Mouse (Mus musculus): ENCODE measurements around the gene Yipf2. TPM values are rescaled to one million over a fixed set of nuclear protein-coding genes. Genes with fewer than 3 reads are reported as not detected.
A peak's percentile ranks its signal among the peaks of the same experiment; 100 is the strongest.

The Yipf2 gene
- total and polyA plus RNA-seq, 2 experiments from 2014 or later: 17.0 to 21.7 TPM

- H3K9me3 ChIP-seq (ENCODE audit: low read length): no peaks in the 10 kb centered on the region
- peak; percentile 57 for TF ChIP-seq CTCF (IDR thresholded peaks at IDR 0.05)
- DNase-seq (ENCODE audit: low spot score) (no peak), ATAC-seq (ENCODE audit: low FRiP score) (no peak)
- no peaks in the 10 kb centered on the region for H3K27me3 ChIP-seq (ENCODE audit: insufficient read depth, low read length)
- H3K4me1 ChIP-seq (ENCODE audit: insufficient read depth, low read length): no peaks in the 10 kb centered on the region
- no peak overlapping the region for H3K27ac ChIP-seq (ENCODE audit: low read depth, low read length)
- H3K9ac ChIP-seq (replicated peaks; ENCODE audit: low read length, poor library complexity, severe bottlenecking): no peak overlapping the region
- no peaks in the 10 kb centered on the region for H3K36me3 ChIP-seq (ENCODE audit: insufficient read depth, low read length)
- no peak overlapping the region for H3K4me2 ChIP-seq (ENCODE audit: low read depth, low read length, poor library complexity, severe bottlenecking)
- H3K4me3 ChIP-seq (ENCODE audit: low read depth, low read length): no peak overlapping the region
Observed at GRCm38 (mm10) chr9:21626571-21626970, 33.9 kb upstream of the Yipf2 start.

- H3K4me2 ChIP-seq (ENCODE audit: low read depth, low read length, poor library complexity, severe bottlenecking): no peak overlapping the region
- no peak for ATAC-seq (ENCODE audit: low FRiP score)
- no peaks in the 10 kb centered on the region for H3K4me1 ChIP-seq (ENCODE audit: insufficient read depth, low read length)
- no peaks in the 10 kb centered on the region for H3K36me3 ChIP-seq (ENCODE audit: insufficient read depth, low read length)
- H3K27ac ChIP-seq (ENCODE audit: low read depth, low read length): no peak overlapping the region
- H3K9me3 ChIP-seq (ENCODE audit: low read length): no peaks in the 10 kb centered on the region
- no peak for TF ChIP-seq CTCF (IDR thresholded peaks at IDR 0.05)
- no peaks in the 10 kb centered on the region for H3K27me3 ChIP-seq (ENCODE audit: insufficient read depth, low read length)
- WGBS: 84% methylated on average over 10 of the region's 10 CpGs
- no peak overlapping the region for H3K9ac ChIP-seq (replicated peaks; ENCODE audit: low read length, poor library complexity, severe bottlenecking)
- H3K4me3 ChIP-seq (ENCODE audit: low read depth, low read length): no peak overlapping the region
- no peak for DNase-seq (ENCODE audit: low spot score)
Observed at GRCm38 (mm10) chr9:21625342-21626339, 33.0 kb upstream of the Yipf2 start.

DNA sequence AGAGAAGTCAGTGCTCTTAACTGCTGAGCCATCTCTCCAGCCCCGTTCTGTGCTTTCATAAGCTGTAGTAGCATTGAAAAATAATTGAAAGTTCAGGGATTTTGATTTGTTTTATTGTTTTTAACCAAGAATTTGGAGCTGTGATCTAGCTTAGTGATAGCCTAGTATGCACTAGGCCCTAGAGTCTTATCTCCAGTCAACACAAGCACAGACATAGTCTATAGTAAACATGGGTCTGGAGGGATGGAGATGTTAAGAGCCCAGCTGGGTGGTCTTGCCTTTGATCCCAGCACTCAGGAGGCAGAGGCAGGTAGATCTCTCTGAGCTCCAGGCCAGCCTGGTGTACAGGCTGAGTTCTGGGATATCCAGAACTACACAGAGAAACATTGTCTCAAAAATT lies 30.0 kb upstream of the Yipf2 start:
- DNase-seq (ENCODE audit: low spot score): no peak
- Histone ChIP-seq H3K9ac (replicated peaks; ENCODE audit: low read length, poor library complexity, severe bottlenecking) (no peak overlapping the region), H3K4me2 (ENCODE audit: low read depth, low read length, poor library complexity, severe bottlenecking) (no peak overlapping the region), H3K27ac (ENCODE audit: low read depth, low read length) (no peak overlapping the region), H3K4me1 (ENCODE audit: insufficient read depth, low read length) (peaks cover 9% of the 10 kb centered on the region), H3K9me3 (ENCODE audit: low read length) (no peaks in the 10 kb centered on the region), H3K4me3 (ENCODE audit: low read depth, low read length) (no peak overlapping the region), H3K27me3 (ENCODE audit: insufficient read depth, low read length) (no peaks in the 10 kb centered on the region), H3K36me3 (ENCODE audit: insufficient read depth, low read length) (no peaks in the 10 kb centered on the region)
- whole genome bisulfite sequencing: 100% methylated on average over 1 of the region's 1 CpGs
- no peak for ATAC-seq (ENCODE audit: low FRiP score)
- TF ChIP-seq CTCF (IDR thresholded peaks at IDR 0.05): no peak

- Histone ChIP-seq H3K4me2 (ENCODE audit: low read depth, low read length, poor library complexity, severe bottlenecking) (no peak overlapping the region), H3K27ac (ENCODE audit: low read depth, low read length) (no peak overlapping the region), H3K4me3 (ENCODE audit: low read depth, low read length) (no peak overlapping the region), H3K9ac (replicated peaks; ENCODE audit: low read length, poor library complexity, severe bottlenecking) (no peak overlapping the region), H3K9me3 (ENCODE audit: low read length) (no peaks in the 10 kb centered on the region), H3K36me3 (ENCODE audit: insufficient read depth, low read length) (no peaks in the 10 kb centered on the region), H3K27me3 (ENCODE audit: insufficient read depth, low read length) (no peaks in the 10 kb centered on the region), H3K4me1 (ENCODE audit: insufficient read depth, low read length) (peaks cover 9% of the 10 kb centered on the region)
- 86% methylated on average over 4 of the region's 4 CpGs for WGBS
- TF ChIP-seq CTCF (IDR thresholded peaks at IDR 0.05): no peak
- no peak for DNase-seq (ENCODE audit: low spot score)
- no peak for ATAC-seq (ENCODE audit: low FRiP score)
Observed at GRCm38 (mm10) chr9:21620229-21620628, 27.6 kb upstream of the Yipf2 start.

DNA sequence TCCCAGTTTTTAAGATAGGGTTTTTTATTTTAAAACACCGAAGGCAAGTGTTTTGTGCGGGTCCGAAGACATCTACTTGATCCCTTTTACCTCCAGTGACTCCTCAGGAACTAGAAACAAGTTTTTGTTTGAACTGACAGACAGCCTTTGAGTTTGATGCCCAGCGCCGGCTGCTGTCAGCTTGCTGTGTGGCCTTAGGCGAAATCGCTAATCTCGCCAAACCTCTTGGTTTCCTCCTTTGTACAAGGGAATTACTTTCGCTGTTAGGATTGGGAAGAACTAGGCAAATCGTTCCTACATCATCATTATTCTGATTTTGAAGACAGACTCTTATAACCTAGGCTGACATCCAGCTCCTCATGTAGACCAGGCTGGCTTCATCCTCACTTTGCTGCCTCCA lies 24.4 kb upstream of the Yipf2 start:
- DNase-seq (ENCODE audit: low spot score) (peak; percentile 26), ATAC-seq (ENCODE audit: low FRiP score) (no peak)
- H3K4me2 ChIP-seq (ENCODE audit: low read depth, low read length, poor library complexity, severe bottlenecking): peak overlapping the region; percentile 70
- no peaks in the 10 kb centered on the region for H3K27me3 ChIP-seq (ENCODE audit: insufficient read depth, low read length)
- no peaks in the 10 kb centered on the region for H3K9me3 ChIP-seq (ENCODE audit: low read length)
- peak overlapping the region; percentile 68 for H3K4me3 ChIP-seq (ENCODE audit: low read depth, low read length)
- H3K36me3 ChIP-seq (ENCODE audit: insufficient read depth, low read length): no peaks in the 10 kb centered on the region
- peak overlapping the region; percentile 87 for H3K9ac ChIP-seq (replicated peaks; ENCODE audit: low read length, poor library complexity, severe bottlenecking)
- 2% methylated on average over 10 of the region's 10 CpGs for WGBS
- TF ChIP-seq CTCF (IDR thresholded peaks at IDR 0.05): no peak
- H3K4me1 ChIP-seq (ENCODE audit: insufficient read depth, low read length): peaks cover 11% of the 10 kb centered on the region
- H3K27ac ChIP-seq (ENCODE audit: low read depth, low read length): peak overlapping the region; percentile 96

GRCm38 (mm10) chr9:21616232-21616781 lies 23.7 kb upstream of the Yipf2 start:
- Histone ChIP-seq H3K4me3 (ENCODE audit: low read depth, low read length) (peak overlapping the region; percentile 68), H3K4me2 (ENCODE audit: low read depth, low read length, poor library complexity, severe bottlenecking) (peak overlapping the region; percentile 70), H3K9ac (replicated peaks; ENCODE audit: low read length, poor library complexity, severe bottlenecking) (peak overlapping the region; percentile 87), H3K27ac (ENCODE audit: low read depth, low read length) (peak overlapping the region; percentile 96), H3K36me3 (ENCODE audit: insufficient read depth, low read length) (no peaks in the 10 kb centered on the region), H3K9me3 (ENCODE audit: low read length) (no peaks in the 10 kb centered on the region), H3K4me1 (ENCODE audit: insufficient read depth, low read length) (peaks cover 11% of the 10 kb centered on the region), H3K27me3 (ENCODE audit: insufficient read depth, low read length) (no peaks in the 10 kb centered on the region)
- peak; percentile 77 for ATAC-seq (ENCODE audit: low FRiP score)
- DNase-seq (ENCODE audit: low spot score): peak; percentile 91
- under 1% methylated on average over 54 of the region's 57 CpGs for WGBS
- no peak for TF ChIP-seq CTCF (IDR thresholded peaks at IDR 0.05)

Measured in midbrain, postnatal 0 days (tissue).